Mouse (Mus musculus) CH12.LX (cell line): ENCODE results near the gene Ermap. TPM values are rescaled to one million over a fixed set of nuclear protein-coding genes. Genes with fewer than 3 reads are reported as not detected.

Experiments
- DNase-seq: peaks from one replicate; pipeline ENCODE4 v3.0.0-alpha.2; 2013; ENCODE audit errors: extremely low read depth
- H3K27ac ChIP-seq: 2 replicates; pipeline ENCODE4 v1.5.1; 2012; ENCODE audit warnings: low read depth, mild to moderate bottlenecking, control low read depth, moderate library complexity; ENCODE audit not compliant: insufficient read depth
- H3K27me3 ChIP-seq: replicated peaks from 2 replicates; pipeline ENCODE3; 2012; ENCODE audit warnings: inconsistent platforms
- H3K36me3 ChIP-seq, 2 experiments: replicated peaks in 1 of 2; 2 replicates each; pipeline versions ENCODE3 to v1.6.1; 2012; ENCODE audit warnings: inconsistent platforms in 1 of 2, low read length in 1 of 2, mild to moderate bottlenecking in 1 of 2, mixed read lengths in 1 of 2, moderate library complexity in 1 of 2; ENCODE audit not compliant: control insufficient read depth in 1 of 2, insufficient read depth in 1 of 2
- H3K4me1 ChIP-seq, 2 experiments: 2 replicates each; pipeline ENCODE4 v1.6.1; 2012; ENCODE audit warnings: inconsistent platforms in 1 of 2, moderate library complexity in 1 of 2; ENCODE audit not compliant: insufficient read depth in 2 of 2, control insufficient read depth in 1 of 2
- H3K4me2 ChIP-seq: 2 replicates; pipeline ENCODE4 v1.6.1; 2012; ENCODE audit warnings: low read depth, mild to moderate bottlenecking, control low read depth; ENCODE audit not compliant: poor library complexity, insufficient read depth, severe bottlenecking
- H3K4me3 ChIP-seq, 3 experiments: fragments of 150-350 bp in 1 of 3; sonication (generic) in 1 of 3; replicated peaks in 1 of 3; 2 replicates each; pipeline versions ENCODE3 to v1.5.1; 2011 to 2012; ENCODE audit warnings: low read depth in 2 of 3, low read length in 2 of 3, mild to moderate bottlenecking in 2 of 3, moderate library complexity in 2 of 3, control low read depth in 1 of 3, improper control_type of control experiment in 1 of 3, inconsistent platforms in 1 of 3, mixed read lengths in 1 of 3; ENCODE audit not compliant: poor library complexity in 1 of 3
- H3K79me2 ChIP-seq: replicated peaks from 2 replicates; pipeline ENCODE4 v1.6.1; 2012; ENCODE audit warnings: mild to moderate bottlenecking, moderate library complexity; ENCODE audit not compliant: control insufficient read depth, poor library complexity, insufficient read depth, severe bottlenecking; ENCODE audit errors: extremely low read depth
- H3K9ac ChIP-seq: 2 replicates; pipeline ENCODE4 v1.6.1; 2012; ENCODE audit warnings: low read depth, mild to moderate bottlenecking, control low read depth, moderate library complexity; ENCODE audit not compliant: insufficient read depth
- H3K9me3 ChIP-seq: replicated peaks from 2 replicates; pipeline ENCODE3; 2012; ENCODE audit warnings: low read length, inconsistent platforms, mixed read lengths
- BHLHE40 ChIP-seq: IDR thresholded peaks from 2 replicates; pipeline ENCODE4 v1.6.1; 2011; ENCODE audit warnings: mild to moderate bottlenecking, low read depth, low read length, improper control_type of control experiment
- CHD1 ChIP-seq: IDR thresholded peaks from 2 replicates; pipeline ENCODE4 v1.6.1; 2012; ENCODE audit warnings: low read depth, low read length, improper control_type of control experiment, inconsistent platforms
- CTCF ChIP-seq, 2 experiments: IDR thresholded peaks in 1 of 2; conservative IDR thresholded peaks in 1 of 2; 2 replicates each; pipeline ENCODE4 v1.5.1; 2011 to 2012; ENCODE audit warnings: low read depth in 2 of 2, low read length in 2 of 2, improper control_type of control experiment in 1 of 2, inconsistent platforms in 1 of 2, mild to moderate bottlenecking in 1 of 2, moderate library complexity in 1 of 2
- E2F4 ChIP-seq: IDR thresholded peaks from 2 replicates; pipeline ENCODE4 v1.6.1; 2011; ENCODE audit warnings: low read depth, low read length, improper control_type of control experiment; ENCODE audit not compliant: insufficient replicate concordance
- ELF1 ChIP-seq: IDR thresholded peaks from 2 replicates; pipeline ENCODE4 v1.6.1; 2014; ENCODE audit warnings: low read depth, mild to moderate bottlenecking, inconsistent platforms, low read length, improper control_type of control experiment
- HCFC1 ChIP-seq: IDR thresholded peaks from 2 replicates; pipeline ENCODE4 v1.6.1; 2012; ENCODE audit warnings: low read depth, mild to moderate bottlenecking, inconsistent platforms, low read length, improper control_type of control experiment
- JUND ChIP-seq: conservative IDR thresholded peaks from 2 replicates; pipeline ENCODE4 v1.6.1; 2011; ENCODE audit warnings: low read depth, low read length, improper control_type of control experiment
- MAFK ChIP-seq: IDR thresholded peaks from 2 replicates; pipeline ENCODE4 v1.6.1; 2011; ENCODE audit warnings: low read length, improper control_type of control experiment; ENCODE audit not compliant: insufficient replicate concordance
- MEF2A ChIP-seq: IDR thresholded peaks from 2 replicates; pipeline ENCODE4 v1.6.1; 2014; ENCODE audit warnings: low read depth, mild to moderate bottlenecking, inconsistent platforms, low read length, improper control_type of control experiment, borderline replicate concordance
- NELFE ChIP-seq: IDR thresholded peaks from 2 replicates; pipeline ENCODE4 v1.6.1; 2011; ENCODE audit warnings: low read depth, low read length, improper control_type of control experiment
- NRF1 ChIP-seq: IDR thresholded peaks from 2 replicates; pipeline ENCODE4 v1.6.1; 2014; ENCODE audit warnings: low read depth, mild to moderate bottlenecking, inconsistent platforms, low read length, improper control_type of control experiment, moderate library complexity
- PAX5 ChIP-seq: IDR thresholded peaks from 2 replicates; pipeline ENCODE4 v1.6.1; 2012; ENCODE audit warnings: low read length, inconsistent platforms, mixed read lengths
- POLR2A ChIP-seq: IDR thresholded peaks from 2 replicates; pipeline ENCODE4 v1.6.1; 2011; ENCODE audit warnings: low read depth, mild to moderate bottlenecking, improper control_type of control experiment, low read length
- POLR2AphosphoS2 ChIP-seq: IDR thresholded peaks from 2 replicates; pipeline ENCODE4 v1.6.1; 2011; ENCODE audit warnings: low read depth, low read length, improper control_type of control experiment
- RAD21 ChIP-seq: IDR thresholded peaks from 2 replicates; pipeline ENCODE4 v1.6.1; 2011; ENCODE audit warnings: low read depth, mild to moderate bottlenecking, low read length, improper control_type of control experiment, moderate library complexity
- RCOR1 ChIP-seq: conservative IDR thresholded peaks from 2 replicates; pipeline ENCODE4 v1.6.1; 2012; ENCODE audit warnings: low read depth, mild to moderate bottlenecking, inconsistent platforms, low read length, improper control_type of control experiment
- SMC3 ChIP-seq: IDR thresholded peaks from 2 replicates; pipeline ENCODE4 v1.6.1; 2011; ENCODE audit warnings: low read depth, low read length, improper control_type of control experiment
- TCF12 ChIP-seq: IDR thresholded peaks from 2 replicates; pipeline ENCODE4 v1.6.1; 2014; ENCODE audit warnings: low read depth, mild to moderate bottlenecking, inconsistent platforms, low read length, improper control_type of control experiment
- USF1 ChIP-seq: IDR thresholded peaks from 2 replicates; pipeline ENCODE4 v1.6.1; 2014; ENCODE audit warnings: low read depth, mild to moderate bottlenecking, inconsistent platforms, low read length, improper control_type of control experiment
- ZC3H11A ChIP-seq: IDR thresholded peaks from 2 replicates; pipeline ENCODE4 v1.6.1; 2012; ENCODE audit warnings: low read depth, mild to moderate bottlenecking, inconsistent platforms, low read length, improper control_type of control experiment
- ZKSCAN1 ChIP-seq: IDR thresholded peaks from 2 replicates; pipeline ENCODE4 v1.6.1; 2012; ENCODE audit warnings: low read depth, inconsistent platforms, low read length, improper control_type of control experiment, borderline replicate concordance
- ZMIZ1 ChIP-seq: IDR thresholded peaks from 2 replicates; pipeline ENCODE4 v1.6.1; 2012; ENCODE audit warnings: low read depth, mild to moderate bottlenecking, inconsistent platforms, low read length, improper control_type of control experiment
- dilution Hi-C: fragments of 300-500 bp; cut with MboI; formaldehyde crosslinking; loops from 2 replicates; pipeline ENCODE4 v1.14.3; 2020; ENCODE audit warnings: low sequenced_read_pairs; ENCODE audit not compliant: extremely low pct_unique_long_range_greater_than_20kb, extremely low pct_ligation_motif_present
- in situ Hi-C: fragments of 300-500 bp; cut with MboI; formaldehyde crosslinking; loops from 3 replicates; pipeline ENCODE4 v1.14.3; 2019; ENCODE audit warnings: low sequenced_read_pairs, low pct_ligation_motif_present, low pct_unique_long_range_greater_than_20kb, mixed read lengths
- polyA plus RNA-seq: library from polyadenylated mRNA; unstranded; fragments of >175 nt; gene quantifications from 2 replicates; pipeline ENCODE4 v1.2.1, GENCODE M21; 2012; ENCODE audit warnings: low read depth; ENCODE audit not compliant: insufficient read length
- total RNA-seq, 2 experiments: library from RNA; depleted of rRNA; stranded (reverse); fragments of 300-350 nt in 1 of 2; fragments of >200 nt in 1 of 2; gene quantifications; 2 replicates each; pipeline ENCODE4 v1.2.3; 2012 to 2014

Gene Ermap
- total and polyA plus RNA-seq, 3 experiments, result not detected

DNA sequence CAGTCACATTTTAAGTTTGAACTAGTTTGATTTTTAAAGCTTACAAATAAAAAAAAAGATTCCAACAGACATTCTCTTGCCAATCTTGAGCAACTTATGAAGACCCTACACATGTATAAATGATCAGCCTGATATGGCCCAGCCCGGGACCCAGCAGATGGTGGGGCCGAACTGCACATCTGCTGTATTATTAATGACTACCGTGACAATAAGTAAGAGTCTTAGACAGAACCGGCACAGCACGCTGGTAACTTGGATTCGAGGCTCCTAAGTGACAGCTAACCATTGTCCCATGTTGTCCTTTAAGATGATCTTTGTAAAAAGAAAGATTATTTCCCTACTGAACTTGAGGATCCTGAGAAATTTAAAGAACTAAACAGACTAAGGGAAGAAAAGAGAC, 419 bp downstream of the Ermap start:
- no peak overlapping the region for H3K4me2 ChIP-seq
- no peaks in the 10 kb centered on the region for H3K9me3 ChIP-seq
- H3K27me3 ChIP-seq, result peaks cover 14% of the 10 kb centered on the region
- no peaks in the 10 kb centered on the region for H3K36me3 ChIP-seq
- H3K4me1 ChIP-seq, result no peaks in the 10 kb centered on the region
- DNase-seq, result no peak
- TF ChIP-seq BHLHE40 (no peak), ELF1 (no peak), USF1 (no peak), PAX5 (no peak), RAD21 (no peak), NRF1 (no peak), POLR2AphosphoS2 (no peak), NELFE (no peak), ZKSCAN1 (no peak), MEF2A (no peak), ZMIZ1 (no peak), HCFC1 (no peak), JUND (no peak), POLR2A (no peak), RCOR1 (no peak), CHD1 (no peak), ZC3H11A (no peak)
- TF ChIP-seq, all 38 proteins: peak for 0
- H3K27ac ChIP-seq, result no peak overlapping the region
- dilution Hi-C loops, result no loop called here
- no peak overlapping the region for H3K4me3 ChIP-seq
- no peak overlapping the region for H3K9ac ChIP-seq
- in situ Hi-C loops, result no loop called here
- H3K79me2 ChIP-seq, result no peaks in the 10 kb centered on the region

DNA sequence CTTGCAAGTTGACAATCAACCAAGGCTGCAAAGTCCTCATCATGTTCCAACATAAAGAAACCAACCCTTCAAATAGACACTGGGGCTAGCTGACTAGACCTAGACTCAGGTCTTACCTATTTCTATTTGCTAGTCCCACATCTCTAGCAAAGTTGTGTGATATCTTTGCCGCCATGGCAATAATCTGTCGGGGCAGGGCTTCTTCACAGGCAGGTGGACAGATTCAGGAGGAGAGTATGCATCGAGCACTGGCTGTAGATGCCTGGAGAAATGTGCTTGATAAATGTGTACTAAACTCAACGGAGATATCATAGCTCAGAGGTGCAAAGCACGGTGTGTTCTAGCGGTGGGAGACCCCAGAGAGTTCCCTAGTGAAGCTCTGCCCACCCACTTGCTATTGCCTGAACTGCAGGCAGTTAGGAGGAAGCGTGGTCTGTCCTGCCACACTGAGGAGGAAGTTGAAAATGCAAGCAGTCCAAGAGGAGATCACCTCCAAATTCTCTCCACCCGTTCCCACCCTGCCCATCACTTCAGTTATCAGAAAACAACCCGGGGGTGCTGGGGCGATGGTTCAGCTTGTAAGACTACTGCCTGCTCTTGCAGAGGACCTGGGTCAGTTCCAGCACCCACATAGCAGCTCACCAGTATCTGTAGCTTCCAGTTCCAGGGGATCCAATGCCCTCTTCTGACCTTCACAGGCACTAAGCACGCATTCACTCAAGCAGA, 1.6 kb downstream of the Ermap start:
- Histone ChIP-seq H3K27ac (no peak overlapping the region), H3K9ac (no peak overlapping the region), H3K79me2 (no peaks in the 10 kb centered on the region), H3K9me3 (no peaks in the 10 kb centered on the region), H3K36me3 (no peaks in the 10 kb centered on the region), H3K4me3 (no peak overlapping the region), H3K4me2 (no peak overlapping the region), H3K4me1 (peaks cover 0 to 5% of the 10 kb centered on the region in 2 experiments; a peak in 1 of 4 replicates), H3K27me3 (peaks cover 23% of the 10 kb centered on the region)
- in situ Hi-C loops, result no loop called here
- TF ChIP-seq CTCF (conservative IDR thresholded peaks at IDR 0.05 in 1 of 2, IDR thresholded peaks at IDR 0.05 in 1 of 2; ENCODE audit: low read depth in 2 of 2, low read length in 2 of 2) (peak in 1 of 2 experiments; percentile 45; a peak in 2 of 4 replicates), E2F4 (no peak), MAFK (no peak), TCF12 (no peak), RAD21 (peak; percentile 45), SMC3 (0 out of 2 replicates have a peak, but pooled peaks have one; percentile 22)
- no peak for DNase-seq
- dilution Hi-C loops, result no loop called here
